Mouse (Mus musculus): Measurements from ENCODE around the gene Barhl1.

Barhl1 gene

DNA sequence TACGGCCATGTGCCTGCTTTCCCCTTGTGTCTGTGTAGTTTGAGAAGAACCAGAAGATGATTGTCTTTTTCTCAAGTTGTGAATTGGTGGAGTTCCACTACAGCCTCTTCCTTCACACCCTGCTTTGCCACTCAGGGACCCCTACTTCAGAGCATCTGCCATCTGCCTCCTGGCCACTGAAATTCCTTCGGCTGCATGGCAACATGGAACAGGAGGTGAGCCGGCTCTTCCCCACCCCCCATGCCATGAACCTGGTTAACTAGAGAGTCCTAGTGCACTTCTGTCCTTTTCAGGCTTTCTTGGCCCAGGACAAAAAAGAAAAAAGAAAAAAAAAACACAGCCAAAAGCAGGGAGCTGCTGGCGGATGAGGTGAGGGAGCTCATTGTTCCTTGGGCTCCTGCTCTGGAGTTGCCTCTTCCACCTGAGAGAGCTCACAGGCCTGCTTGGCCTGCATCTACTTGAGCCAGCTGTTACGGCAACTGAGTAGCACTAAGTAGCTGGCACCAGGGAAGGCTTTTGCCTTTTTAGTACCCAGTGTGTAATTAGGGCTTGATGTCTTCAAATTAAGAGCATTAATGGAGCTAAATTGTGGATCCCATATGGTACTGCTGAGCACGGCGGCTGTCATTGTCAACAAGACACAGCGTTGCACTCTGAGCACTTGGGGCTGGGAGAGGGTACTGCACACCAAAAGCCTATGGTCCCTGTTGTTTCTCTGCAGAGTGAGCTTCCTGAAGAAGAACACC is 55.6 kb downstream of the Barhl1 start:
- no peak for DNase-seq

DNA sequence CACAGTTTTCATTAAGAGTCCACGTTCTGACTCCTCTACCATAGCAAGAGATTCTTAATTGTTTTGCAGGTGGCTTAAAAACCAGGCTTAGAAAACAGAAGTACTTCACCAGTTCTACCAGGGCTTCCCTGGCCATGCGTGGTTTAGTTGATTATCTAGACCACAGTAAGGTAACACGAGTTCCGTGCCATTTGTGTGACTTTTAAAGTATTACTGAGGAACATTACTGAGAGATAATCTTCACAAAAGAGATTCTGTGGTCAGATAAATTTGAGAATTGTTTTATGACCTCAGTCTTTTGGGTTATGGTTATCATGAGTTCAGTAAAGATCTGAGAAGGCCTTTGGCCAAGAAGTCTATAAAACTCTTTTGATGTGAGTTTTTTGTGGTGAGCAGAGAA is 57.2 kb downstream of the Barhl1 start:
- no peak for DNase-seq
